Mouse (Mus musculus): ENCODE measurements around the gene Pced1b.

GRCm38 (mm10) chr15:97421533-97421932, 174.6 kb downstream of the Pced1b start:
- TF ChIP-seq CTCF (IDR thresholded peaks at IDR 0.05; ENCODE audit: extremely low read depth, insufficient read length, insufficient replicate concordance, low read depth, low read length) = no peak
- no peak for TF ChIP-seq POLR2A (IDR thresholded peaks at IDR 0.05; ENCODE audit: low read depth, low read length)

Measured in small intestine, adult 2 months (tissue).